Mouse (Mus musculus): ENCODE results near the gene Gak. TPM values are rescaled to one million over a fixed set of nuclear protein-coding genes. Genes with fewer than 3 reads are reported as not detected.

The Gak gene
- 63.3 and 66.9 TPM in 2 replicates for polyA plus RNA-seq (2012; rRNA removed)

DNA sequence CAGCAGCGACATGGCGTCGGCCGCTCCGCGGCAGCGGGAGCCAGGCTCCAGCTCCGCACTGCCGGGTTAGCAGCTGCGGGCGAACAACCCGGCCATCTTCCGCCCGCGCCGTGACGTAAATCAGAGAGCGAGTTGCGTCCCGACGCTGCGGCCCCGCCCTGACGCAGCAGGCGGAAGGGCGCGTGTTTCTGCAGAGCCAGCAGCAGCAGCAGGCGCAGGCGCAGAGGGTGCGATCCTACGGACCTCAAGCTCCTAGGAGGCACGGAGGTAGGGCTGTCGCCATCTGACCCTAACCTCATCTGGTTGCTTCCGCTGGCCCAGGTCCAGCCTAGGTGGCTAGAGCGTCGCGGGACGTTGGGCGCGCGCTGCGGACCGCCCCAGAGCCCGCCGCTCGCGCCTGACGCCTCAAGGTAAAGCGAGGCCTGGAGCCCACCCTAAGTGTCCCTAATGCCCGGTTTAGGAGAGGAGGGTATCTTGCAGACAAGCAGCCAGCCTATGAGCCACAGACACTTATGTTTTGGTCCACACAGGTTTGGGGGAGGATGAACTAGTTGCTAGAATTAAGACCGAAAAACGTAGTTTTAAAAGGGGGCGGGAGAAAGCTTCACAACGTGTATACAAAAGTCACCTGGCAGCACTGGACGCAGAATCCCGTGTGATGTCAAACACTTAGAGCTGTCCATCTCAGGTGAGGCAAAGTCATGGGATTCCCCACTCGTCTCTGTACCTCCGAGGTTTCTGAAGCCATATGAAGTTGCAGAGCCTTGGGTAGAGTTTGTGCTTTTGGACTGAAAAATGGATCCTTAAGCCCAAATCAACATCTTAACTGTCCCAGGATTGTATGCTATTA lies at the start of gene Gak, which contains the start of gene Tmem175:
Gak (minus strand) TSS at position 122 of the 850 bp plus-strand sequence.
Tmem175 (plus strand) TSS at position 137 of the 850 bp plus-strand sequence.

DNA sequence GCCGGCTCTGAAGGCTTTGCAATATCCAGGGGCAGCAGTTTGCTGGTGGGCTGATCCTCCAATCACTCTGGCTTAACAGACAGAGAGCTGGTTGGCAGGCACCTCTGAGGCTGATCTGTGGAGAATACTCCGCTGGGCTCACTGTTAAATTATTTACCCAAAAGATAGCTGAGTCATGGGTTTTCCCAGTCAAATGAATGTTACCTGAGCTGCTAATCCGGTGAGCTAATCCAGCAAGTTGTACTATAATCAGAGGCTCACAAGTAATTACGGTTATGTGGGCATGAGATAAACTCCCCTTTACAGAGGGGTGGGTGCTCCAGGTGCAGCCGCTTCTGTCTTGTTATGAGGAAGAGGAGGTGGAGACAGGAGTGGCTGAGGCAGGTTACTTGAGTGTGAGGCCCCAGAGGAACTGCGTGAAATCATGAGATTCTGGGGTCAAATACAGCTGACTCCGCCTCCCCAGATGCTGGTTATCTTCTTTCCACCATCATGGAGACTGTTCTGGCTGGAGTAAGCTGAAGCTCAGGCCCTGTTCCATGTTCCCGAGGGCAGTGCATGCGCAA lies 45.8 kb upstream of the Gak start, which contains the start of gene Slc26a1:
Slc26a1 (minus strand) TSS at position 319 of the 566 bp plus-strand sequence.

DNA sequence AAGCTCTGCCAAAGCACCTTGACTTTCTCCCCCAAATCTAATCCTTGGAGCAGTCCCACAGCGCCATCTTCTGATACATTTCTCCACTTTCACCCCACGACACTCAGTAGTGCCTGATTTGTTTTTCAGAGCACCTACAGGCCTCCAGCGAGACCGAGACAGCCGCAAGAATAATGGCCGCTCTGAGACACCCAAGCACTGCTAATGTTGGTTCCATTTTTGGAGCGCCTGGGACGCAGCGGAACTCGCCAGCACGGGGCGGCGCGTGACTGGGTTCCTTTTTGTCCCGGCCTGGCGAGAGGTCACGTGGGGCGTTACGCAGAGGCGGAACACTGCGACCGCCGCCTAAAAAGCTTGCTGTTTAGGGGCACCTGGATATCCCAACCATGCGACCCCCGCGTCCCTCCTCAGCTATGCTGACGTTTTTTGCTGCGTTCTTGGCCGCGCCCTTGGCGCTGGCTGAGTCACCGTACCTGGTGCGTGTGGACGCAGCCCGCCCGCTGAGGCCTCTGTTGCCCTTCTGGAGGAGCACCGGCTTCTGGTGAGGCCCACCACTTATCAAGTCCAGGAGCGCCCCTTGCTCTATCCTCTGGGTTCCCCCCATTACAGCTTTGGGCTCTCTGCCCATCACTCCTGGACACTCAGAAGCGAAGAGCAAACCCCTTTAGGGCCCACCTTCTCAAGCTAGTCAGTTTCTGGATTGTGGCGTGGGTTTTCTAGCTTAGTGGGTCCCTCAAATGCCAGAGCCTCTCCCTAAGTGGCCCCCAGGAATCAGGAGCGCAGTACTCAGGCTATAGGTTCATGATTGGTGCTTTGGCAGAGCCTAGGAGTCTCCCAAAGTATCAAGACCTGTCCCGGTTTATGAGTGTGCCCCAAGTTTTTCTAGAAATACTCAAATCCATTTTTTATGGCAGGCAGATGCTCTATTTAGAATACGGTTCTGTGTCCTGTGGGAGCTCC lies 39.7 kb upstream of the Gak start, which contains the start of gene Dgkq:
Dgkq (minus strand) TSS at position 696 of the 960 bp plus-strand sequence.

DNA sequence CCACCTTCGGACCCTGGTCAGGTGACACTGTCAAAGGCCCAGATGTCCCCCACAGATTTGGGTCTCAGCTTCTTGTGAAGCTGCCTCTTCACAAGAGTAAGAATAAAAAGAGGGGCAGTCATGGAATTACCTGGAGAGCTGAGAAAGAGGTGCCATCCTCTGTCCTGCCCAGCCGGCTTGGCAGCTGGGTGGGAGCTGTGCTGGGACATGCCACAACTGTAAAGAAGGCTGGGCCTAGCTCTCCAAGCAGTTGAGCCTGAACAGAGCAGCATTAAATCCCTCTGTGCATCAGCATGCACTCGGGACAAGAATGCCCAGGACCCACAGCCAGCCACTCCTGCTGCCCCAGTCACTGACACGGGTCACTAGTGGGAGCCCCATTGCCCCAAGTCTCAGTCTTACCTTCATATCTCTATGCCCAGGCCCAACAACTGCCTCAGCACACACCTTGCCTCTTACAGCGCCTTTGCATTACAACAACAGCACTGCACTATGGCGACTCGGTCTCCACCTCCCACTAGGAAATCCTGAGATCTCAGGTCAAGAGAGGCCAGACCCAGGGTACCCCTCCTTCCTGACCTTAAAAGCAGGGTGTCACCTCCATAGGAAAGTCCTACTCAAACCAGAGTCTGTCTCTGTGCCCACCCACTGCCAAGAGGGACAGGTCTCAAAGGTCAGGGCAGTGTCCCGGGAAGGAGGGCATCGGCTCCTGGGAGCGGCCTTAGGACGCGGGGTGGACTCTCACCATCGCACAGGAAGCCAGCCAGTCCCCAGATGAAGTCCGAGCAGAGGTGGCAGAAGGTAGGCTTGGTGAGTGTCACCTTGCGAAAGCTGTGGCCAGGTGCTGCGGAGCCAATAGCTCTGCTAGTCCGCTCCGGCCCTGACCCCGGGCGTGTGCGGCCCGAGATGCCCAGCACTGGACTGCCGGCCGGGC lies 30.4 kb upstream of the Gak start, which contains the start of gene Idua:
Idua (plus strand) TSS at position 634 of the 934 bp plus-strand sequence.

DNA sequence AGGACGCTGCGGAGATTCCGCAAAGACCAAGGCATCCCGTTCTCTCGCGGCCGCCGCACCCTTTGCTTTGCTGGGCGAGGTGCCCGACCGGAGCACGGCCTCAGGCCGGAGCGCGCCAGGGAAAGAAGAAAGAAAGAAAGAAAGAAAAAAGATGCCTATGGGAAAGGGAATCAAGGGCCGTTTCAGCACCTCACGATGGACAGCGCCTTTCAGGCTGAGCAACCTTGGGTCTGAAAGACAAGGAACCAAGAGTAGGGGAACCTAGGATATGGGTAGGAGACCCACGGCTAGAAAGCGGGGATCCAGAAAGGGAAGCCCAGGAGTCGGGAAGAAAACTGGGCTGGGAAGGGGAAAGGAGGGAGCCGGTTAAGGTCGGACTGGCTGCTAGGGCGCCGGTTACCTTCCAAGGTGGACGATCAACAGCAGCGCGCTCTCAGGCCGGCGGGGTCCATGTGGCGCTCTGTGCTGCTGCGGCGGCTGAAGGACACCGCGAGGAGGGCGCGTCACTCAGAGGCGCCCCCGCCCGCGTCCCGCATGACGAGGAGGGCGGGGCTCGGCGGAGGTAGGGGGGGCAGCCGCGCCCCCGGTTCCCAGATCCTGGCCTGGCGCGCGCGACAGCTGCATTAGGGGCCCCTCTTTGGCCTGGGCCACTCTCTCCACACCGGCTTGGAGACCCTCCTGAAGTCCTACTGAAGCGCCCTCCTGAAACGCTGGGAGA lies 79.9 kb downstream of the Gak start, which contains the start of gene Cplx1:
Cplx1 (minus strand) TSS at position 536 of the 718 bp plus-strand sequence.

Other genes with a start within 250 kb of the Gak start
- not detected in 2 replicates for gene Pde6b, start 241.4 kb downstream of the Gak start, polyA plus RNA-seq (2012; rRNA removed)
- gene Atp5k, start 195.3 kb downstream of the Gak start, polyA plus RNA-seq (2012; rRNA removed): 186 and 220 TPM in 2 replicates
- 0.52 and 0.94 TPM in 2 replicates for gene Mfsd7a, start 180.9 kb downstream of the Gak start, polyA plus RNA-seq (2012; rRNA removed)
- 32.4 and 33.7 TPM in 2 replicates for gene Pcgf3, start 168.5 kb downstream of the Gak start, polyA plus RNA-seq (2012; rRNA removed)
- gene Cplx1, start 79.7 kb downstream of the Gak start, polyA plus RNA-seq (2012; rRNA removed): 22.0 and 24.0 TPM in 2 replicates
- gene Tmem175, start within 50 bp of the Gak start, polyA plus RNA-seq (2012; rRNA removed): 32.3 and 32.4 TPM in 2 replicates
- 14.1 and 15.8 TPM in 2 replicates for gene Idua, start 30.6 kb upstream of the Gak start, polyA plus RNA-seq (2012; rRNA removed)
- gene Dgkq, start 39.9 kb upstream of the Gak start, polyA plus RNA-seq (2012; rRNA removed): 64.9 and 65.8 TPM in 2 replicates
- gene Slc26a1, start 45.8 kb upstream of the Gak start, polyA plus RNA-seq (2012; rRNA removed): 2.5 and 2.6 TPM in 2 replicates
- gene Fgfrl1, start 62.6 kb upstream of the Gak start, polyA plus RNA-seq (2012; rRNA removed): 21.4 and 38.4 TPM in 2 replicates
- gene Rnf212, start 145.2 kb upstream of the Gak start, polyA plus RNA-seq (2012; rRNA removed): 0.08 TPM in 1 of 2 replicates, not detected in the other
- not detected in 2 replicates for gene Tmed11, start 165.6 kb upstream of the Gak start, polyA plus RNA-seq (2012; rRNA removed)
- gene Vmn2r8, start 179.1 kb upstream of the Gak start, polyA plus RNA-seq (2012; rRNA removed): not detected in 2 replicates
- not detected in 2 replicates for gene Vmn2r9, start 222.8 kb upstream of the Gak start, polyA plus RNA-seq (2012; rRNA removed)